Mouse (Mus musculus) liver, embryonic 14.5 days (tissue): Measurements from ENCODE around the gene Rnf167.

Experiments used
- CTCF ChIP-seq: IDR thresholded peaks from 2 replicates; pipeline ENCODE4 v1.5.1; 2016; ENCODE audit warnings: antibody characterized with exemption, low read depth, control low read depth
- EP300 ChIP-seq: IDR thresholded peaks from 2 replicates; pipeline ENCODE4 v1.6.1; 2016; ENCODE audit warnings: antibody characterized with exemption, low read depth

- TF ChIP-seq EP300 (no peak), CTCF (no peak)
Measured at GRCm38 (mm10) chr11:70699722-70700556, 52.9 kb downstream of the Rnf167 start, which contains the start of the genes Inca1 and Kif1c.
